Mouse (Mus musculus) stomach, embryonic 16.5 days (tissue): ENCODE data around the gene Hist3h2ba. TPM values are rescaled to one million over a fixed set of nuclear protein-coding genes. Genes with fewer than 3 reads are reported as not detected.
A peak's percentile ranks its signal among the peaks of the same experiment; 100 is the strongest.
"Not testable (repeated sequence)": the region's sequence is repeated elsewhere in the genome, so short reads cannot be mapped to it uniquely, and the experiment has no call there.

Experiments used
- ATAC-seq: fragments of 200-750 bp; cut with Nextera tagmentation; 2 replicates; pipeline ENCODE4 v1.8.0; 2017; ENCODE audit warnings: moderate number of reproducible peaks, moderate TSS enrichment; ENCODE audit not compliant: insufficient read depth, low FRiP score
- H3K27ac ChIP-seq: fragments of 300-500 bp; sonication (generic); 2 replicates; pipeline ENCODE4 v1.5.1; 2014; ENCODE audit warnings: low read length
- H3K27me3 ChIP-seq: fragments of 300-500 bp; sonication (generic); 2 replicates; pipeline ENCODE4 v1.6.1; 2014; ENCODE audit warnings: low read length, control low read depth, mixed read lengths; ENCODE audit not compliant: control insufficient read depth, insufficient read depth
- H3K36me3 ChIP-seq: fragments of 300-500 bp; sonication (generic); 2 replicates; pipeline ENCODE4 v1.6.1; 2014; ENCODE audit warnings: low read length; ENCODE audit not compliant: control insufficient read depth, insufficient read depth
- H3K4me1 ChIP-seq: fragments of 300-500 bp; sonication (generic); 2 replicates; pipeline ENCODE4 v1.6.1; 2014; ENCODE audit warnings: low read length, control low read depth, mixed read lengths; ENCODE audit not compliant: control insufficient read depth, insufficient read depth
- H3K4me2 ChIP-seq: fragments of 300-500 bp; sonication (generic); 2 replicates; pipeline ENCODE4 v1.6.1; 2014; ENCODE audit warnings: low read depth, low read length, mixed read lengths
- H3K4me3 ChIP-seq: fragments of 300-500 bp; sonication (generic); replicated peaks from 2 replicates; pipeline ENCODE4 v1.5.1; 2014; ENCODE audit warnings: mild to moderate bottlenecking, low read length
- H3K9ac ChIP-seq: fragments of 300-500 bp; sonication (generic); 2 replicates; pipeline ENCODE4 v1.6.1; 2014; ENCODE audit warnings: low read length
- H3K9me3 ChIP-seq: fragments of 300-500 bp; sonication (generic); replicated peaks from 2 replicates; pipeline ENCODE4 v1.6.1; 2016; ENCODE audit warnings: low read length, control low read depth; ENCODE audit not compliant: control insufficient read depth
- WGBS: fragments of 180-500 bp; shearing (Covaris S2); extraction: QIAGEN DNeasy Blood & Tissue Kit; methylation state at CpG from one replicate; pipeline ENCODE4 v1.1.7; 2014; 5-methylcytosine and 5-hydroxymethylcytosine counted together
- polyA plus RNA-seq: library from polyadenylated mRNA; unstranded; fragments of >200 nt; fragmentation: Nextera tagmentation; extraction: Ambion mirVana; gene quantifications from 2 replicates; pipeline ENCODE4 v1.2.1, GENCODE M21; 2015

Gene Hist3h2ba
- polyA plus RNA-seq, 1 experiment from 2014 or later = 50.7 TPM

- Histone ChIP-seq H3K4me2 (no peak overlapping the region), H3K9me3 (no peaks in the 10 kb centered on the region), H3K27me3 (no peaks in the 10 kb centered on the region; the same call in 1 of the 2 replicates), H3K4me3 (no peak overlapping the region), H3K36me3 (no peaks in the 10 kb centered on the region), H3K9ac (no peak overlapping the region), H3K27ac (no peak overlapping the region), H3K4me1 (peaks cover 23% of the 10 kb centered on the region)
- ATAC-seq = no peak
- 75% methylated on average over 5 of the region's 5 CpGs for WGBS
Observed at GRCm38 (mm10) chr11:58951210-58951609, 2.5 kb downstream of the Hist3h2ba start.

GRCm38 (mm10) chr11:58953351-58954169, 4.8 kb downstream of the Hist3h2ba start:
- H3K4me2 ChIP-seq = peak overlapping the region; percentile 97
- under 1% methylated on average over 33 of the region's 33 CpGs for WGBS
- no peaks in the 10 kb centered on the region for H3K27me3 ChIP-seq
- H3K27ac ChIP-seq = peak overlapping the region; percentile 90
- peaks cover 32% of the 10 kb centered on the region for H3K4me1 ChIP-seq
- H3K36me3 ChIP-seq = peaks cover 7% of the 10 kb centered on the region
- no peaks in the 10 kb centered on the region for H3K9me3 ChIP-seq
- peak overlapping the region; percentile 81 for H3K9ac ChIP-seq
- peak overlapping the region; percentile 61 for H3K4me3 ChIP-seq
- peak; percentile 15 for ATAC-seq

GRCm38 (mm10) chr11:58954170-58954419, 5.4 kb downstream of the Hist3h2ba start:
- H3K4me1 ChIP-seq = peaks cover 31% of the 10 kb centered on the region
- H3K9me3 ChIP-seq, H3K36me3 ChIP-seq, H3K27me3 ChIP-seq, ATAC-seq: not testable (repeated sequence)
- H3K9ac ChIP-seq = peak overlapping the region; percentile 81
- under 1% methylated on average over 17 of the region's 17 CpGs for WGBS
- peak overlapping the region; percentile 90 for H3K27ac ChIP-seq
- peak overlapping the region; percentile 61 for H3K4me3 ChIP-seq
- H3K4me2 ChIP-seq = peak overlapping the region; percentile 97

GRCm38 (mm10) chr11:58954420-58955142, 5.9 kb downstream of the Hist3h2ba start, which contains the start of the genes Hist3h2a and Trim17:
TSS of gene Hist3h2a (plus strand) at chr11:58954685.
TSS of gene Trim17 (plus strand) at chr11:58954685.
- Histone ChIP-seq H3K9ac (peak within 1 kb of the TSS; percentile 82), H3K36me3 (peaks cover 7% of the 10 kb centered on the region), H3K27ac (peak within 1 kb of the TSS; percentile 99), H3K9me3 (no peaks in the 10 kb centered on the region), H3K27me3 (no peaks in the 10 kb centered on the region), H3K4me3 (peak within 1 kb of the TSS; percentile 61), H3K4me2 (peak within 1 kb of the TSS; percentile 97), H3K4me1 (peaks cover 29% of the 10 kb centered on the region)
- WGBS = under 1% methylated on average over 49 of the region's 49 CpGs
- peak; percentile 95 for ATAC-seq

- WGBS = 0% methylated on average over 20 of the region's 20 CpGs
- ATAC-seq = peak; percentile 39; the same call in 1 of the 2 replicates
- H3K9me3 ChIP-seq = no peaks in the 10 kb centered on the region
Observed at GRCm38 (mm10) chr11:58955143-58955867, 6.6 kb downstream of the Hist3h2ba start.

GRCm38 (mm10) chr11:58955868-58956257, 7.1 kb downstream of the Hist3h2ba start:
- Histone ChIP-seq H3K27ac (peak overlapping the region; percentile 99), H3K4me2 (peak overlapping the region; percentile 97), H3K36me3 (peaks cover 7% of the 10 kb centered on the region), H3K4me3 (peak overlapping the region; percentile 61), H3K9me3 (no peaks in the 10 kb centered on the region), H3K27me3 (no peaks in the 10 kb centered on the region), H3K4me1 (peaks cover 32% of the 10 kb centered on the region), H3K9ac (peak overlapping the region; percentile 82)
- no peak for ATAC-seq
- 13% methylated on average over 8 of the region's 8 CpGs for WGBS

More at GRCm38 (mm10) chr11:58955143-58955867, 6.6 kb downstream of the Hist3h2ba start:
- Histone ChIP-seq H3K4me2 (peak overlapping the region; percentile 97), H3K4me1 (peaks cover 32% of the 10 kb centered on the region), H3K27me3 (no peaks in the 10 kb centered on the region), H3K9ac (peak overlapping the region; percentile 82), H3K27ac (peak overlapping the region; percentile 99), H3K4me3 (peak overlapping the region; percentile 61), H3K36me3 (peaks cover 7% of the 10 kb centered on the region)

GRCm38 (mm10) chr11:58957226-58957914, 8.7 kb downstream of the Hist3h2ba start:
- no peak for ATAC-seq
- Histone ChIP-seq H3K36me3 (peaks cover 7% of the 10 kb centered on the region), H3K4me2 (peak overlapping the region; percentile 97), H3K27ac (no peak overlapping the region), H3K4me1 (peaks cover 32% of the 10 kb centered on the region), H3K9ac (peak overlapping the region; percentile 23), H3K4me3 (peak overlapping the region; percentile 61; the same call in 1 of the 2 replicates), H3K9me3 (peaks cover 6% of the 10 kb centered on the region), H3K27me3 (peaks cover 10% of the 10 kb centered on the region; the same call in 1 of the 2 replicates)
- 85% methylated on average over 5 of the region's 5 CpGs for WGBS

GRCm38 (mm10) chr11:58958536-58958935, 9.8 kb downstream of the Hist3h2ba start:
- H3K27me3 ChIP-seq = peaks cover 16% of the 10 kb centered on the region
- ATAC-seq = no peak
- peaks cover 7% of the 10 kb centered on the region for H3K36me3 ChIP-seq
- WGBS = 86% methylated on average over 6 of the region's 6 CpGs
- H3K4me1 ChIP-seq = peaks cover 28% of the 10 kb centered on the region
- H3K9me3 ChIP-seq = peaks cover 6% of the 10 kb centered on the region
- no peak overlapping the region for H3K27ac ChIP-seq
- no peak overlapping the region for H3K4me3 ChIP-seq
- no peak overlapping the region for H3K9ac ChIP-seq
- 0 out of 2 replicates have a peak overlapping the region, but pooled peaks have one; percentile 76 for H3K4me2 ChIP-seq
